Mouse (Mus musculus) small intestine, adult 2 months (tissue): ENCODE results near the gene Gm44805.

ENCODE experiments used
- CTCF ChIP-seq: fragments of 200-500 bp; IDR thresholded peaks from 2 replicates; pipeline ENCODE4 v1.5.1; 2012; ENCODE audit warnings: low read depth, mild to moderate bottlenecking, control low read depth, inconsistent platforms, low read length, moderate library complexity, mixed read lengths; ENCODE audit not compliant: insufficient replicate concordance, insufficient read length; ENCODE audit errors: extremely low read depth
- POLR2A ChIP-seq: fragments of 200-500 bp; IDR thresholded peaks from 2 replicates; pipeline ENCODE4 v1.6.1; 2012; ENCODE audit warnings: low read depth, mild to moderate bottlenecking, control low read depth, inconsistent platforms, low read length, moderate library complexity

DNA sequence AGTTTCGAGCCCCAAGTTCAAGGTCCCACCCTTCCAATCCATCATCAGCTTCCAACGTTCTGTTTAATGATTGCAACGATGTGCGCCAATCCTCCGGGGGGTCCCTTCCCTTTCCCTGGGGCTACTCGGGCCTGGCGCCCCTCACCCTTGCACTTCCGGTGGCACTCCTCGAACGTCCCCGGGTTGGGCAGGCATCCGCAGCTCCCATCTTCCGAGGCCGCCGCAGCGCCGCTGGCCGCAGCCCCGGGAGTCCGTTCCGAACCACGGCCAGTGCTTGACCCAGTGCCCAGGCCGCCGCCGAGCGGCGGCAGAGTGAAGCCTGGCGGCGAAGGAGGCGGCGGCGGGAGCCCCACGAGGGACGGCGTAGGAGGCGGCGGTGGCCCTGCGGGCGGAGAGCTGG lies 33.6 kb upstream of the Gm44805 start:
- no peak for TF ChIP-seq CTCF
- no peak for TF ChIP-seq POLR2A
